Mouse (Mus musculus): ENCODE data around the gene Gm7735.

DNA sequence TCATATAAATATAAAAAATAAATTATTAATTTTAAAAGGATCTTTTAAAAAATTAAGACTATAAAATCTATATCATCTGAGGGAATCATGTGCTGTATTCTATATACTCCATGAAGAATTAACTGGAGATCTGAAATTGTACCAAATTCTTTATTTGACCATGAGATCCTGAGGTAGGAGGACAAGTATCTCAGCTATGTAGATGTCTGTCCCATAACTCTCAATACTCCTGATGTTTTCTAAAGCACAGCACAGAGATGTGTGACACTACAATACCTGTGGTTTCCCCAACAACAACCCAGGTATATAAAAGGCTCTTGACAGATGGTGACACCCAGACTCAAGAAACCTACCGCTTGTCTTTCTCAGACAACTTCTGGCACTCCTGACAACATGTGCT, 28.7 kb upstream of the Gm7735 start, which contains the start of gene Gm6358:
- TF ChIP-seq POLR2A (IDR thresholded peaks at IDR 0.05; ENCODE audit: borderline replicate concordance, control insufficient read depth, low read depth, low read length) (no peak), CTCF (IDR thresholded peaks at IDR 0.05; ENCODE audit: control insufficient read depth, insufficient read depth, low read length) (no peak)
